Mouse (Mus musculus): ENCODE data around the gene B3gnt9. TPM values are rescaled to one million over a fixed set of nuclear protein-coding genes. Genes with fewer than 3 reads are reported as not detected.

Gene B3gnt9
- polyA plus RNA-seq, 1 experiment = 12.1 TPM

DNA sequence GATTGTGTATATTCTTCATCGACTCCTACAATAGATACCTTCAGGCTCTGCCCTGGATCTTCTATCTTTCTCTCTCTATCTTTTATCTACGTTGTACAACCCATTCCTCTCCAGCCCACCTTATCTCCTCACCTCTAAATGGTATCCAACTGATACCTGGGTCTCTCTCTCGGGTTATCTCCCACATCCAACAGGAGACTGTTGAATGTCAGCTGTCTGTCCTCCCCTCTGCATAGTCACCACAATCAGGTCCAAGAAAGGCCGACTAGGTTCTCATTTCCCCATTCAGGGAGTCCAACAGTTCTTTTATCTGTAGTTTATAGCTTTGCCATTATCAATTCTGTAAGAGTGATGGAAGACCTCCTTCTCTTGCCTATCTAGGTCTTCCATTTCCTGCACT lies 27.3 kb upstream of the B3gnt9 start:
- no peak for DNase-seq (ENCODE audit: low read depth)

DNA sequence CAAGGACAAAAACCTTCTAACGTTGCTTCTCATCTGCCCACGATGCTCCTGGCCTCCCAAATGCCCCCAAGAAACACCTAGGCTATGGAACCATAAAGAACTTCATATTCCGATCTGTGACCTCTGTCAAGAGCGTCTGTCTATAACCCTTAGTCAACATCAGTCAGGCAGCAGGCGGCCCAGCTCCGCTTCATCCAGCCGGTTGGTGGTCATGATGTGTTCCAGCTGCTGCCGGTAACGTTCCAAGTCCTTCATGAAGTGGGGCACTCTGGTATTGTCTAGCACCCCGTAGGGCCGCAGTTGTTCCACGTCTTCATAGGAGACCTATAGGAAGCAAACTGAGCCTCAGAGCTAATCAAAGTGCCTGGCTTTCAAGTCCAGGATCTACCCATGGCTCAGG lies 26.9 kb upstream of the B3gnt9 start:
- no peak for DNase-seq (ENCODE audit: low read depth)

DNA sequence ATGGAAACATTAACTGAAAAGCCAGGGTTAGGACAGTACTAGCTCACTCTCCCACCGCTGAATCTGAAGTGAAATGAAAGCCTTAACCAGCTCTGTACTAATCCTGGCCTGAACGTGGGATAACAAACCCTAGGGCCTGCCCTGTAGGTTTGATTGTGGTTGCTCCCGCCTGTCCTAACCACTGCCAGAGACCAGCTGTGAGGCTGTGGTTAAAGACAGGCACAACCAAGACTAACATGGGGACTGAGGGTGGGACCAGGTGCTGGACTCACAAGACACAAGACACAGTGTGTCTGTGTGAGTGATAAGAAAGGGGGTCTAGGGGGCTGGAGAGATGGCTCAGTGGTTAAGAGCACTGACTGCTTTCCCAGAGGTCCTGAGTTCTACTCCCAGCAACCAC lies 25.6 kb upstream of the B3gnt9 start:
- no peak for DNase-seq (ENCODE audit: low read depth)

DNA sequence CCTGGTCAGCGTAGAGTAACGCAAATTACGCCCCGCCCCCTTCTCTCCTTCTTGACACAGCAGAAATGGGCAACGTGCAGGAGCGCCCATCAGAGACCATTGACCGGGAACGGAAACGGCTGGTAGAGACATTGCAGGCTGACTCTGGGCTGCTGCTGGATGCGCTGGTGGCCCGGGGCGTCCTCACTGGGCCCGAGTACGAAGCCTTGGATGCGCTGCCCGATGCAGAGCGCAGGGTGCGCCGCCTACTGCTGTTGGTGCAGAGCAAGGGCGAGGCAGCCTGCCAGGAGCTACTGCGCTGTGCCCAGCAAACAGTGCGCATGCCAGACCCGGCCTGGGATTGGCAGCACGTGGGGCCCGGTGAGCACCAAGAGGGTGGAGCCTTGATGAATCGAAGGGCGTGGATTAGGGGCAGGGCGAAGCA lies 24.0 kb upstream of the B3gnt9 start:
- DNase-seq (ENCODE audit: low read depth) = no peak

DNA sequence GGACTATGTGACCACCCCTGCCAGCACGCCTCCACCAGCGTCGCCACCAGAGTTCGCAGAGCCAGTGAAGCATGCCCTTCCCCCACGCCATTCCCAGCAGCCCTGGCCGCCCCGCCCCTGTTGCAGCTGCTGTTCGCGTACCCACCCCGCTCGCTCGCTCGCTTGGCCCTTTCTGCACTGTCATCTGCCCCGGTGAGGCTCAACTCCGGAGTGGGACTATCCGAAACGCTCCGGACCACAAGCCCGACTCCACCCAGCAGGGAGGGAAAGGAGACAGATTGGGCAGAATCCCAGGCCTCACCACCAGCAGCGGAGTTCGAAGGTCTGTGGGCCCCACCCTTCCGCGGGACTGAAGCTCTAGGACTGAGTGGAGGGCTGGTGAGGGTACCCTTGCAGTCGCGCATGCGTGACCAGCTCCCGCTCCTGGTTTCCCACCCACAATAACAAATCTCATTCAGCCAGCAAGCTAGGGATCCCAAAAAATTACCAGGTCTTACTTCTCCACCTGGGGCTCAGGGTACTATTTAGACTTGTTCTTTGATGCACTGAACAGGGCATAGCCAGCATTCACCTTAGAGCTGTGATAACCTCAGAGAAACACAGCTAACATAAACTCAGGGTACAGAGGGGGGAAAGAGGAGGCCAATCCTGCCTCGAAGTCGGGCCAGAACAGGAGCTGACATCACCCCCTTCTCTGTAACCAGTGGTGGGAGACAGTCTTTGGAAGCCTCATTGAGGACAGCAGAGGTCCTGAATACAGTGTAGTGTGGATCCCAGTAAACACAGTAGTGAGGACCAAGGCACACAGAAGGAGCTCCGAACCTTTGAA lies 21.6 kb upstream of the B3gnt9 start:
- no peak for DNase-seq (ENCODE audit: low read depth)

DNA sequence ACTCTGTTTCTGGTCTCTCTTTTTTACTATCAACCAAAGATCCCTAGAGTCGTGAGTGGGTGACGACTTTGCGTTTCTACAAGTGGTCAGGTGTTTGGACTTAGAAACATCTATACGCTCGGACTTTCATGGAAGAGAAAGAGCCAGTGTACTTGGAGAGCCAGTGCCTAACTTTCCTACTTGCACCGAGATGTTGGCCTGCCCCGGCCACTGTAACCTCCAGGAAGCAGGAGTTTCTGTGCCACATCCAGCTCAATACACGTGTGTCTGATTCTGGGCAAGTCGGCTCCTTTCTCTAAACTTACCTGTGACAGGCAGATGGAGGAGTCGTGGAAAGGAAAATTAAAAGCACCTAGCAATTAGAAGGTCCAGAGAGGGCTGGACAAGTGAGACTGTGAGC lies 20.9 kb upstream of the B3gnt9 start, which contains the start of gene Nol3:
TSS of gene Nol3 (plus strand) at position 301 of the 400 bp plus-strand sequence.
- no peak for DNase-seq (ENCODE audit: low read depth)

DNA sequence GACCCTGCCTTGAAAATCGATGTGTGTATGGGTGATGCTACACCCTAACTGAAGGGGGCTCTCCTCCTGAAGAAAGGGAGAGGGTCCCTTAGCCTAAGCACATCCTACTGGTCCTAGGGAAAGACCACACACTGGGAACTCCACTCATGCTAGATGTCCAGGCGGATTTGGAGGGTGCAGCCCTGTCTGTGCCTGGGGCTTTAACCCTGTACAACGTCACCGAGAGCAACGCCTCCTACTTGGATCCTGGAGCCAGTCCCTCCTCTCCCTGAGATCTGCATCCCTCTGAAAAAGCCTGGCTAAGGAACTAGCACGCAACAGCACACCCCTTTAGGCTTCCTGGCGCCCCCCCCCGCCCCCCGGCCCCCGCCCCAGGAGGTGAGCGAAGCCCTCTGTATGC lies 20.4 kb upstream of the B3gnt9 start:
- no peak for DNase-seq (ENCODE audit: low read depth)

DNA sequence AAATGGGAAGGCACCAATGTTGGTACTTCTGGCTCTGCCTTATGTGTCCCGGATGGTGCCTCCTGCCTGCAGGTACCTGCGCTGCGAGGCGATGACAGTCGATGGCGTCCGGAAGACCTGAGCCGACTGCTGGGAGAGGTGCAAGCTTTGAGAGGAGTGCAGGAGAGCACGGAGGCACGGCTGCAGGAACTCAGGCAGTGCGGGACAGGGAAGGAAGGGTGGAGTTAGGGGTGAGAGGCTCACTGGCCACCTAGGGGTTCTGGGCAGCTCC lies 15.9 kb upstream of the B3gnt9 start:
- DNase-seq (ENCODE audit: low read depth) = no peak

DNA sequence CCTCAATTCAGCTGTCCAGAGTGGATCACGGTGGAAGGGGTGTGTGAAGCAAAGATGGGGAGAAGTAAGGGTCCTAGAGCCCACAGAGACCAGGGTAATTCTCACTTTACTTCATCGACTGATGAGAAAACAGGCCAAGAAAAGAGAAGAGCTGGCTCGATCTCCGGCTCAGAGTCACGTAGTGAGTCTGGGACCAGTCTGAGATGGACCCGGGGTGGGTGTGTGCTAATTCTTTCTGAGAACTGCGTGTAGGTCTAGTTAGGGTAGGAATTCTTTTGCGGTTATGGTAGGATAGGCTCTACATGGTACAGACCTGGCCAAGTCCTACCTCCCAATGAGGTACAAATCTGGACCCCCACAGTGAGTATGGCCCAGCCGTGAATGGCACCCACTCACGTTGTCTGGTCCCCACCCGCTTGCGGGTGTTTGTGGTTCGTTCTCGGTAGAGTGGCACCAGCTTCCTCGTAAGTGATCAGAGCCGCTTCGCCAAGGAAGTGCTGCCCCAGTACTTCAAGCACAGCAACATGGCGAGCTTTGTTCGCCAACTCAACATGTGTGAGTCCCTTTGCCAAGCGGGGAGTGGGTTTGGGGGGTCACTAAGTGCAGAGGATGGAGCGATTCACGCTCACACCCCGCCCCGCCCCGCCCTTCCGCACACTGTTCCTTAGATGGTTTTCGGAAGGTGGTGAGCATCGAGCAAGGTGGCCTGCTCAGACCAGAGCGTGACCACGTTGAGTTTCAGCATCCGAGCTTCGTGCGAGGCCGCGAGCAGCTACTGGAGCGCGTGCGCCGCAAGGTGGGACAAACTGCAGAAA lies 15.4 kb upstream of the B3gnt9 start:
- no peak for DNase-seq (ENCODE audit: low read depth)

DNA sequence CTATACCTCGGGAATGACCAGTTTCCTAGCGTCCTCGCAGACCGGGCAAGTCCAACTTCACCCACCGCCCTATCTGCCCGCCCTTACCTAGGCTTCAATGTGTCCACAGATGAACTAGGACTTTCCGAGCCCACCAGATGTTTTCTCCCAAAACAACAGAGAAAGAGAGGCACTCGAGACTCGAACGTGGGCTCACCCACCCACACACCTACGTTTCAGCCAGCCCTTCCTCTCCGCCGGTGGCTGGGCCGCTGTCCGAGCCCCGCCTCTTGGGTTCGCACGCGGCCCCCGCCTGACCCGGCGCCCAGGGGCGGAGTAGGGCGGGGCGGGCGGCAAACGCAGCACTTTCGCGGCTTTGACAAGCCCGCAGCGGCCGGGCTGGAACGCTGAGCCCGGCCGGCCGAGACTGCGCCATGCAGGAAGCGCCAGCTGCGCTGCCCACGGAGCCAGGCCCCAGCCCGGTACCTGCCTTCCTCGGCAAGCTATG lies 14.6 kb upstream of the B3gnt9 start, which contains the start of gene Hsf4:
TSS of gene Hsf4 (plus strand) at position 341 of the 487 bp plus-strand sequence.
- no peak for DNase-seq (ENCODE audit: low read depth)

DNA sequence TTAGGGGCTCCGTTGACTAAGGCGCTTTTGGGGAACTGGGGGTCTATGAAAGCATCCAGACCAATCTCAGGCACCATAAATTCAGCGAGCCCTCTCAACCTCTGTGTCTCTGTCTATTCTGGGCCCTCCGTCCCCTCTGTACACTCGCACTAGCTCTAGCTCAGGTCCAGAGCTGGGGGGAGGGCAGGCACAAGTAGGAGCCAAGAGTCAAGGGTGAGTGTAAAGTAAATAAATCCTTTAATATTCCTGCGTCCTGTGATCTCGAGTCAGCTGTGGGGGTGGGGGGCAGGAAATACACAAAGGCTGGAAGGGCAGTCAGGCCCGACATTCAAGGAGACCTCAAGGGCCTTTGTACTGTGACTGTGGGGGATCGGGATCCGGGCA lies 14.1 kb upstream of the B3gnt9 start:
- DNase-seq (ENCODE audit: low read depth) = no peak

DNA sequence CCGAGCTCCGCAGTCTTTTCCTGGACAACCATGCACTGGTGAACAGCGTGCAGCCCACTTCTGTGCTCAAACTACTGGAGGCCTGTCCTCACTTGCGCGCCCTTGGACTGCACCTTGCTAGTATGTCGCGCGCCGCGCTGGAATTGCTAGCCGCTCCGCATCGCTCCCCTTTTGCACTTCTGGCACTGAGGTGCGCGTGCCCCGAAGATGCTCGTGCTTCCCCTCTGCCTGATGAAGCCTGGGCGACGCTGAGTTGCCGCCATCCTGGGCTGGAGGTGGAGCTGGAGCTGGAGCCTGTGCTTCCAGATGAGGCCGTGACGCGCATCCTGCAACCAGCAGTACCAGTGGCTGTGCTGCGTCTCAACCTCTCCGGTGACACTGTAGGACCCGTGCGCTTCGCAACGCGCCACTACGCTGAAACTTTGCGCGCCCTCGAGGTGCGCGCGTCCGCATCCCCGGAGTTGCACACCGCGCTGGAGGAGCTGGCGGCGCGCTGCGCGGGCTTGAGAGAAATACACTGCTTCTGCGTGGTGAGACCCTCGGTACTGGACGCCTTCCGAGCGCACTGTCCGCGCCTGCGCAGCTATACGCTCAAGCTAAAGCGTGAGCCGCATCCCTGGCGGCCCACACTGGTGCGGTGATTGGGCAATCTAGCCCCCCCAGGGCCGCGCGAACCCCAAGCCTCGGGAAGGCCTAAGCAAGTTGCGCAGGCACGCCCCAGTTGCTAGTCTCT lies 13.6 kb upstream of the B3gnt9 start:
- DNase-seq (ENCODE audit: low read depth) = no peak

DNA sequence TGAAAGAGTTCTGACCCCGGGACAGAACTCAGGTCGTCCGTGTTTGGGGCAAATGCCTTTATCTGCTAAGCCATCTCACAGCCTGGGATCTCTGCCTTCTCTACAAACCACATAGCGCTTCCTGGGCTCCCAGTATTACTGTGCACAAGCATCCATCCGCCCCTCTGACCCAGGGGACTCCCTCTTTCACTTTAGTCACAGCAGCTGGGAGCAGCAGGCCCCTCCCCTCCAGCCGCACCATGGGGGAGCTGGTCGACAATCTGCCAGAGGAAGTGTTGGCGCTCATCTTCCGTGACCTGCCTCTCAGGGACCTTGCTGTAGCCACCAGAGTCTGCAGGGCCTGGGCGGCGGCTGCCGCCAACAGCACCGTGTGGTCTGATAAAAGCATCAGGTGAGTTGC lies 11.8 kb upstream of the B3gnt9 start:
- DNase-seq (ENCODE audit: low read depth) = no peak

DNA sequence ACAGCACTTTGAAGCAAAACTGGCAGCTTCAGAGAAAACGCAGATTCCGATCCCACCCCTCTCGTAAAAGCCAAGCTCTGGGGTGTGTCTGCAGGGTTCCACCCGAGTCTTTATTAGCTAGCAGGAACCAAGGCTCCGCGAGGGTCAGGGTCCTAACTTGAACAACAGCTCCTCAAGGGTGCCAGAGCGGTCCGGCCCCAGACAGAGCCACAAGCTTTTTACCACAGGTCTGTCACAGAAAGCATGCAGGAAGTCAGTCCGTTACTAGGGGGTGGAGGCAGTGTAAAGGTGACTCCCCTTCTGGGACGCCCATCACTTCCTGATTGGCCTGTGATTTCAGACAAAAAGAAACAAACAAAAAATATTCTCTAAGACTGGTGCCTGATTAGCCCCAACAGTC lies 10.2 kb upstream of the B3gnt9 start:
- DNase-seq (ENCODE audit: low read depth) = no peak

DNA sequence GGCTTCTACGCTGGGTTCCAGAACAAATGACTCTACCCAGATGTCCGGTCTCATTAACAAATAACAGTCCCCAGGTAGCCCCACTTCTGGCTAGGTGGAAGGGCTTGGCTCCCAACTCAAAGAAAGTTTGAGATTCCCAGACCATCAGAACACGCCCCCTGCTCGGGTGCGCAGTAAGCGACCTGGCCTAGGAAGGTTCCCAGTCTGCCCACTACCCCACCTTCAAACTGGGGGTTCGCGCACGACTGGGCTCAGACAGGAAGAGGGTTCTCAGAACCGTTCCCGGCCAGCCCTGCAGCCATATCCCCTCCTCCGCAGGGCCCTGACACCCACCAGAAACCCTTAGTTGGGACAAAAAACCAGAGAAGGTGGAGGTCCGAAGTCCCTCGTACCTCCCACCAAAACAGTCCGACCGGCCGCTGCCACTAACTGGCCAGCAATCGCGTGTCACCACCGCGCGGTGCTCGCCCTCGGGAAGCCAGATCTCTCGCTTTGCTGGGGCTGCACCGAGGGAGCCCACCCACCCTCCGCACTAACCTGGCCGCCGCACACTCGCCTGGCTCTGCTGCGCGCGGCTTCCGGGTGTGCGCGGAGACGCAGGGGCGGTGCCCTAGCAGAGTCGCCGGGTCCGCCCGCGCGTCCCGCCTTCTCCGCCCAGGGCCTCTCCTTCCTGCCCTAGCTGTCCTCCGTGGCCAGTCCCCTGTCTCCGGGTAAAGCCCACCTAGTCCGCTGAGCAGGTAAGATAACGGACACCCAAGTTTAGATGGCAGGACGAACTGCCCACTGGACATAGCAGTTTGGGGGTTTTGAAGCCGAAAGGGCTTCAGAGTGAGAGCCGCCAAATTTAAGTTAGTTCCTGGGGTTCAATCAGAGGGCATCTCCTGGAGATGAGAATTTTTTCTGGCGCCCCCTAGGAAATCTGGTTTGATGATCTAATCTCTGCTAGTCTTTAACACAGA lies 9.3 kb upstream of the B3gnt9 start, which contains the start of the genes Tradd and Fbxl8:
TSS of gene Tradd (minus strand) at position 586 of the 959 bp plus-strand sequence.
TSS of gene Fbxl8 (plus strand) at position 625 of the 959 bp plus-strand sequence.
- DNase-seq (ENCODE audit: low read depth) = no peak

DNA sequence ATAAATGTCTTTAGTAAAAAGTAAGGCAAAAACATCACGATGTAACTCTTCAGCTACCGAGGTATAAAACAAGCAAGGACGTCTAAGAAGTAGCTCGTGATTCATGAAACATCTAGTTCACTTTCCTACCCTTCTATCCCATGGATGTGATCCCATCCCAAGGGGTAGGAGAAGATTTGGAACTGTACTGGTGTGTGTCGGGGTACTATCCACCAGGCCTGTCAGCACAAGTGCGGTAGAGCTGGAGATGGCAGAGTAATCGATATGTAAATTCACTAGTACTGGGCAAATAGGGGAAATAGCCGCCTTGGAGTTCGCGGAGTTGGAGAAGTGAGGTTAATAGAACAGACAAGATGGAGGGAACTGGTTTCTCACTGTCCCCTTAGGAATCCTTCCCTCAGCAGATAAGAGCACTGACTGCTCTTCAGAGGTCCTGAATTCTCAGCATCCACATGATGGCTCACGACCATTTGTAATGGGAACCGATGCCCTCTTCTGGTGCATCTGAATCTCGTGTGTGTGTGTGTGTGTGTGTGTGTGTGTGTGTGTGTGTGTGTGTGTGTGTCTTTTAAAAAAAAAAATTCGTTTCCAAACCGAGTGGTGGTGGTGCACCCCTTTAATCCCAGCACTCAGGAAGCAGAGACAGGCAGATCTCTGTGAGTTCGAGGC lies 8.4 kb upstream of the B3gnt9 start:
- no peak for DNase-seq (ENCODE audit: low read depth)

DNA sequence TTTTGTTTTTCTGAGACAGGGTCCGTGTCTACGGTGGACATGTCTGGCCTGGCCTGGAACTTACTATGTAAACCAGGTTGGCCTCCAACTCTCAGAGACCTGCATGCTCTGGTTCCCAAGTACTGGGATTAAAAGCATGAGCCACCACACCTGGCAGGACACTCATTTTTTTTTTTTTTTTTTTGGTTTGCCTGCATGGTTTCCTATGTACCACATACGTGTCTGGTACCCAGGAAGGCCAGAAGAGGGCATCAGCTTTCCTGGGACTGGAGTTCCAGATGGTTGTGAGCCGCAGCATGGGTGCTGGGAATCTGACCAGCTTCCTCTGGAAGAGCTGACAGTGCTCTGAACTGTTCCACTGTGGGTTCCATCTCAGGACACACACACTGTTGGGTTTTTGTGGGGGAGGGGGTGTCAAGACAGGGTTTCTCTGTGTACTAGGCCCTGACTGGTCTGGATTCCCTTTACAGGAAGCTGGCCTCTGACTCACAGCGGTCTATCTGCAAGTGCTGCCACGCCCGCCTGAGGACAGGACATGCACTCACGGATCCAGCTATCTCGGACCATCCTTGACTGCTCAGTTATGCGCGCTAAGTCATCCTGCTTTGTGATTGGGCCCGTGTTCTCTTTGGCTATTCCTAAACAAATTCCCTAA lies 6.5 kb upstream of the B3gnt9 start:
- DNase-seq (ENCODE audit: low read depth) = no peak

DNA sequence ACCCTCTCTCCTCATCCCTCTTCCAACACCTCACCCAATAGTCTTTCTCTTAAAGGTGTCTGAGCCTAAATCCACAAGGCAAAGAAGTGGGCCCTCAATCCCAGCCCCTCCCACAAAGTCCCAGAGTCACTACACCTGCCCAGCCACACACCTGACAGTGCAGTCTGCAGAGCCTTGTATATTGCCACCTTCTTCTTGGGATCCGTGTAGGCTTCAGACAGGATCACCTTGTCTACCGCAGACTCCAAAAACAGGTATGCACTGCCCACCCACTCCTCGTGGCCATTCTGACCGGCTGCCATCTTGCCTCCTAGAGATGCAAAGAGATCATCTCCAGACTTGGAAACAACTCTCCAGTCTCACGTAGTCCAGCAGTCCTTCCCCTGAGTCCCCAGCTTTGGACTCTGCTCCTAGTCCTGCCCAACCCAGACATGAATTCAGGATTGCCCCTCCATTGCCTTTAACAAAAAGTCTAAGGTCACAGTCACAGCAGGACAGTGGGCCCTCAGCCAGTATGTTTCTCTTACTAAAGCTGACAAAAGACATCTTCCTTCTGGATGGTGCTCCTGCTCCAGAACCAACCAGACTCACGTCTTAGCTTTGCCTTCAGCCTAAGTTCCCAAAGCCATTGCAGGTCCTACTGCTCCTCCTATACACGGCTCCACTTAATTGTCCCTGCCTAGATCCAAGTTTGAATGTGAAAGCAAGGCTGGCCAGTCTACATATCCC lies 5.6 kb upstream of the B3gnt9 start:
- no peak for DNase-seq (ENCODE audit: low read depth)

DNA sequence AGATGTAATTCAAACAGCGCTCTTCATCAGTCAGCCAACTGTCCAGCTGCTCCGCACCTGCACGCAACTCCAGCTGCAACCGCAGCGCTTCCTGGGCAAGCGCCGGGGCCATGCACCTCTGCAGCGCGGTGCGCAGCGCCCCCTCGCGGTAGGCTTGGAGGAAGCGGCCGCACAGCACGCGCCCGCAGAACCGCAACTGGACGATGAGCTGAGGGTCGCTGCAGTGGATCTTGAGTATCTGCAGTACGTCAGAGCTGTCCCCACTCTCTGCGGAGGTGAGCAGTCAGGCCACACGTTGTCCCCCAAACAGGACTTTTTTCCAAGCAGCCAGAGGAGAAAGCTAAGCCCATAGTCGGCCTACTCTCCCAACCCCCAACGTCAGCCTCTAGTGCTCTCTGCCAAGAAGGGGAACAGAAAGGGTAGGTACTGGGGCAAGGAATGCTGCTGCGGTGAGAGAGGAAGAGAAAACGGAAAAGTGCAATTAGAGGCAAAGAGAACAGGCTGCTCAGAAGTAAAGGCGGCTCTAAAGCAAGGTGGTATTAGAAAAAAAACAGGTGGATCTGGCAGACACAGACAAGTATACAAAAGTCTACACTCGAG lies 4.9 kb upstream of the B3gnt9 start:
- no peak for DNase-seq (ENCODE audit: low read depth)

Measured in gonadal fat pad, adult 2 months (tissue).